Mouse (Mus musculus) fibroblast of lung, adult 2 months (primary cell): ENCODE data around the gene Eng.
A peak's percentile ranks its signal among the peaks of the same experiment; 100 is the strongest.

Source experiments
- DNase-seq: peaks from one replicate; pipeline ENCODE4 v3.0.0-alpha.2; 2011; ENCODE audit warnings: low read depth

Gene Eng

GRCm38 (mm10) chr2:32646379-32647056 is at the start of gene Eng:
Gene Eng, plus strand, starts transcription at chr2:32646595.
- no peak for DNase-seq

GRCm38 (mm10) chr2:32596725-32597124 is 49.7 kb upstream of the Eng start:
- DNase-seq = no peak

- DNase-seq = no peak
These were observed 49.1 kb upstream of the Eng start for GRCm38 (mm10) chr2:32597248-32597647.

- no peak for DNase-seq
These were observed 48.7 kb upstream of the Eng start for GRCm38 (mm10) chr2:32597699-32598098.

- DNase-seq = no peak
These were observed 47.9 kb upstream of the Eng start for GRCm38 (mm10) chr2:32598506-32598905.

GRCm38 (mm10) chr2:32599409-32599808 is 47.0 kb upstream of the Eng start, which contains the start of gene St6galnac6:
Gene St6galnac6, plus strand, starts transcription at chr2:32599709.
- DNase-seq = no peak

- DNase-seq = no peak
These were observed 44.9 kb upstream of the Eng start for GRCm38 (mm10) chr2:32601417-32602065.

- peak; percentile 65 for DNase-seq
These were observed 43.8 kb upstream of the Eng start for GRCm38 (mm10) chr2:32602600-32603054.

GRCm38 (mm10) chr2:32604631-32605030 is 41.8 kb upstream of the Eng start:
- DNase-seq = no peak

GRCm38 (mm10) chr2:32606161-32607142 is 39.9 kb upstream of the Eng start:
- no peak for DNase-seq

GRCm38 (mm10) chr2:32607262-32607947 is 39.0 kb upstream of the Eng start:
- DNase-seq = no peak

GRCm38 (mm10) chr2:32608141-32608777 is 38.1 kb upstream of the Eng start:
- DNase-seq = no peak

GRCm38 (mm10) chr2:32608778-32609435 is 37.5 kb upstream of the Eng start:
- DNase-seq = no peak

GRCm38 (mm10) chr2:32610610-32611229 is 35.7 kb upstream of the Eng start:
- no peak for DNase-seq

- no peak for DNase-seq
These were observed 34.1 kb upstream of the Eng start for GRCm38 (mm10) chr2:32612274-32612673.

GRCm38 (mm10) chr2:32617109-32617508 is 29.3 kb upstream of the Eng start:
- no peak for DNase-seq

- no peak for DNase-seq
These were observed 28.8 kb upstream of the Eng start for GRCm38 (mm10) chr2:32617601-32618000.

- no peak for DNase-seq
These were observed 28.3 kb upstream of the Eng start for GRCm38 (mm10) chr2:32618051-32618450.

GRCm38 (mm10) chr2:32620682-32621516 is 25.5 kb upstream of the Eng start:
- no peak for DNase-seq
